Comparison of ENCODE assay signal across 8 mouse cellular contexts in the genomic region with DNA sequence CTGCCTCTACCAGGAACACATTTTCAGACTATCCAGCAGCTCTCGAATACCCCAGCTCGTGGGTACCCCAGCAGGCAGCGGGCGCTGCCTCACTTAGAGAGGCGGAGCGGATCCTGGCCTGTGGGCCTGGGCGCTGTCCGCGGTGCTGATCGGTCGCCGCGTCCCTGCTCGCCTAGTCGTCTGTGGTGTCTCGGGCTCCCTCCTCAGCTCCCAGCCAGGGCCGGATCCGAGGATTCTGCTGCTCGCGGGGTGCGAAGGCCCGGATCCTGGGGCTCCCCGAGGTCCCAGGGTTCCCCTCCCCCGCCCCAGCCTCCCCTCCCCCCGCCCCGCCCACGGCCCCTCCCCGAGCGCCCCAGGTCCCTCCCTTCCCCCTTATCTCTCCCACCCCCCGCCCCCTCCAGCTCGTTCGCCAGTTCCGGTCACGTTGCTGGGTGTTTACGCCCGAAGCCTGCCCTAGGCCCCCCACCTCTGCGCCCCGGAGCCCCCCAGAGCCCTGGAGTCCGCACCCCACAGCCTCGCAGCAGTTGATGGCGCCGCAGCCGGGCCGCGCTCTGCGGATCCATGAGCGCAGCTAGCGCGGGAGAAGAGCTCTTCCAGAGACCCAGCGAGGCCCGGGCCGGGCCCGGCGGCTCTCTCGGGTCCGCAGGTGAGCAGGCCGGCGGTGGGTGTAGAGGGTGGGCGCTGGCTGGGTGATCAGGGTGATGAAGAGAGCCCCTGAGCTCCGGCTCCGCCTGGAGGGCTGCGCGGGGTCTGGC. TPM values are rescaled to one million over a fixed set of nuclear protein-coding genes. Genes with fewer than 3 reads are reported as not detected.
DNase-seq lines count a peak whose midpoint lies in the region; ATAC-seq and TF ChIP-seq lines count a peak whose summit lies in the region.

A gene (plus strand): TSS at position 405 of the 755 bp plus-strand sequence.

- TF ChIP-seq CTCF in heart, adult 2 months (IDR thresholded peaks at IDR 0.05): no peak
- no peak for TF ChIP-seq CTCF in kidney, adult 2 months (conservative IDR thresholded peaks at IDR 0.05; ENCODE audit: insufficient read depth, insufficient read length, low read depth, low read length)
- TF ChIP-seq CTCF in midbrain, postnatal 0 days (IDR thresholded peaks at IDR 0.05): no peak

- no peak within 1 kb of the TSS for H3K27ac ChIP-seq in embryonic facial prominence, embryonic 13.5 days
- no peak within 1 kb of the TSS for H3K27ac ChIP-seq in heart, adult 2 months
- no peak within 1 kb of the TSS for H3K27ac ChIP-seq in kidney, adult 2 months (ENCODE audit: insufficient read depth, low read depth, low read length)
- no peak within 1 kb of the TSS for H3K27ac ChIP-seq in limb, embryonic 14.5 days (replicated peaks; ENCODE audit: low read depth, low read length)
- H3K27ac ChIP-seq in midbrain, postnatal 0 days (ENCODE audit: low read depth, low read length): peak within 1 kb of the TSS; percentile 57

- TF ChIP-seq POLR2A in heart, adult 2 months (IDR thresholded peaks at IDR 0.05; ENCODE audit: insufficient read depth, low read depth, low read length): no peak
- no peak for TF ChIP-seq POLR2A in kidney, adult 2 months (IDR thresholded peaks at IDR 0.05; ENCODE audit: low read depth, low read length)
- no peak for TF ChIP-seq POLR2A in limb, embryonic 14.5 days (IDR thresholded peaks at IDR 0.05; ENCODE audit: borderline replicate concordance, extremely low read depth, insufficient read depth, insufficient read length)

- intact Hi-C loops in heart, adult 2 months (cut with DNase I): no loop called here

- no peaks in the 10 kb centered on the region for H3K36me3 ChIP-seq in embryonic facial prominence, embryonic 13.5 days
- no peaks in the 10 kb centered on the region for H3K36me3 ChIP-seq in heart, adult 2 months (ENCODE audit: control insufficient read depth, insufficient read depth, low read length)
- H3K36me3 ChIP-seq in kidney, adult 2 months (ENCODE audit: control insufficient read depth, insufficient read depth, low read length): no peaks in the 10 kb centered on the region
- no peaks in the 10 kb centered on the region for H3K36me3 ChIP-seq in limb, embryonic 14.5 days (ENCODE audit: control insufficient read depth, insufficient read depth, low read length)
- peaks cover 4% of the 10 kb centered on the region; the same call in 1 of the 2 replicates for H3K36me3 ChIP-seq in midbrain, postnatal 0 days (ENCODE audit: insufficient read depth, low read length)

- peak within 1 kb of the TSS; percentile 65 for H3K4me2 ChIP-seq in embryonic facial prominence, embryonic 13.5 days
- peak within 1 kb of the TSS; percentile 41 for H3K4me2 ChIP-seq in limb, embryonic 14.5 days (replicated peaks; ENCODE audit: low read depth, low read length, severe bottlenecking)
- H3K4me2 ChIP-seq in midbrain, postnatal 0 days (ENCODE audit: low read depth, low read length, poor library complexity, severe bottlenecking): peak within 1 kb of the TSS; percentile 78

- peak; percentile 67; the same call in 1 of the 2 replicates for ATAC-seq in embryonic facial prominence, embryonic 13.5 days (ENCODE audit: insufficient number of reproducible peaks, insufficient read depth, low FRiP score, low TSS enrichment, low read depth)
- peak; percentile 74 for ATAC-seq in limb, embryonic 14.5 days (ENCODE audit: low FRiP score, low read depth)
- ATAC-seq in midbrain, postnatal 0 days (ENCODE audit: low FRiP score): peak; percentile 79

- no peak within 1 kb of the TSS for H3K9ac ChIP-seq in embryonic facial prominence, embryonic 13.5 days
- H3K9ac ChIP-seq in heart, adult 2 months (ENCODE audit: low read depth, low read length): no peak within 1 kb of the TSS
- no peak within 1 kb of the TSS for H3K9ac ChIP-seq in limb, embryonic 14.5 days (ENCODE audit: low read depth, low read length, severe bottlenecking)
- peak within 1 kb of the TSS; percentile 79 for H3K9ac ChIP-seq in midbrain, postnatal 0 days (replicated peaks; ENCODE audit: low read length, poor library complexity, severe bottlenecking)

- DNase-seq in 3134 (ENCODE audit: extremely low read depth, insufficient read length, low spot score): peak; percentile 27
- DNase-seq in adrenal gland, postnatal 36 days: peak; percentile 92 to 93
- DNase-seq in heart, adult 2 months: peak; percentile 63 to 79
- DNase-seq in kidney, adult 2 months: peak; percentile 78
- DNase-seq in limb, embryonic 14.5 days (ENCODE audit: low spot score): peak; percentile 86
- peak; percentile 74 for DNase-seq in midbrain, postnatal 0 days (ENCODE audit: low spot score)
- peak; percentile 54 to 60 for DNase-seq in spleen, postnatal 36 days (ENCODE audit: low spot score in 2 of 2)

- under 1% methylated on average over 55 of the region's 63 CpGs for WGBS in embryonic facial prominence, embryonic 13.5 days
- 2% methylated on average over 51 of the region's 63 CpGs for WGBS in heart, adult 2 months
- WGBS in kidney, adult 2 months: 2% methylated on average over 56 of the region's 63 CpGs
- WGBS in limb, embryonic 14.5 days: 1% methylated on average over 48 of the region's 63 CpGs
- whole genome bisulfite sequencing in midbrain, postnatal 0 days: under 1% methylated on average over 49 of the region's 63 CpGs

- peaks cover 7% of the 10 kb centered on the region for H3K4me1 ChIP-seq in embryonic facial prominence, embryonic 13.5 days
- H3K4me1 ChIP-seq in heart, adult 2 months (ENCODE audit: control insufficient read depth, insufficient read depth, low read length): no peaks in the 10 kb centered on the region
- no peaks in the 10 kb centered on the region for H3K4me1 ChIP-seq in kidney, adult 2 months (ENCODE audit: control insufficient read depth, insufficient read depth, low read length)
- no peaks in the 10 kb centered on the region for H3K4me1 ChIP-seq in limb, embryonic 14.5 days (ENCODE audit: control insufficient read depth, insufficient read depth, low read length)
- H3K4me1 ChIP-seq in midbrain, postnatal 0 days (ENCODE audit: insufficient read depth, low read length): peaks cover 4% of the 10 kb centered on the region; the same call in 1 of the 2 replicates

- no peaks in the 10 kb centered on the region for H3K79me2 ChIP-seq in heart, adult 2 months (replicated peaks; ENCODE audit: control insufficient read depth, insufficient read depth, low read length)

- H3K4me3 ChIP-seq in embryonic facial prominence, embryonic 13.5 days: peak within 1 kb of the TSS; percentile 37
- H3K4me3 ChIP-seq in heart, adult 2 months: no peak within 1 kb of the TSS
- no peak within 1 kb of the TSS for H3K4me3 ChIP-seq in kidney, adult 2 months (ENCODE audit: insufficient read depth, low read depth, low read length)
- peak within 1 kb of the TSS; percentile 25 for H3K4me3 ChIP-seq in limb, embryonic 14.5 days (replicated peaks; ENCODE audit: low read length)
- H3K4me3 ChIP-seq in midbrain, postnatal 0 days (ENCODE audit: low read depth, low read length): peak within 1 kb of the TSS; percentile 75

- TF ChIP-seq EP300 in heart, adult 2 months (IDR thresholded peaks at IDR 0.05; ENCODE audit: insufficient read depth, low read depth, low read length): no peak

- no peaks in the 10 kb centered on the region for H3K9me3 ChIP-seq in embryonic facial prominence, embryonic 13.5 days
- no peaks in the 10 kb centered on the region for H3K9me3 ChIP-seq in limb, embryonic 14.5 days (ENCODE audit: control insufficient read depth, low read length)
- H3K9me3 ChIP-seq in midbrain, postnatal 0 days (ENCODE audit: low read length): no peaks in the 10 kb centered on the region

- H3K27me3 ChIP-seq in embryonic facial prominence, embryonic 13.5 days: peaks cover 56% of the 10 kb centered on the region
- peaks cover 4% of the 10 kb centered on the region for H3K27me3 ChIP-seq in heart, adult 2 months (ENCODE audit: control insufficient read depth, insufficient read depth, low read length)
- no peaks in the 10 kb centered on the region; the same call in 1 of the 2 replicates for H3K27me3 ChIP-seq in kidney, adult 2 months (replicated peaks; ENCODE audit: control insufficient read depth, insufficient read depth, low read length)
- peaks cover 23% of the 10 kb centered on the region for H3K27me3 ChIP-seq in limb, embryonic 14.5 days (ENCODE audit: control insufficient read depth, insufficient read depth, low read length)
- peaks cover 4% of the 10 kb centered on the region; the same call in 1 of the 2 replicates for H3K27me3 ChIP-seq in midbrain, postnatal 0 days (ENCODE audit: insufficient read depth, low read length)

RNA-seq across cellular contexts. Expression of the gene that starts here (rescaled TPM):
- 1 to 10 TPM; 2.0 to 2.2 TPM for total RNA-seq in adrenal gland, postnatal 36 days (2021)
- polyA plus RNA-seq in embryonic facial prominence, embryonic 13.5 days (2015; fragmentation: Nextera tagmentation; extraction: Ambion mirVana): 0.48 and 0.50 TPM in 2 replicates
- total RNA-seq in heart, adult 2 months (2021): under 1 TPM; 0.23 to 0.32 TPM
- polyA plus RNA-seq in heart, adult 2 months (2012; rRNA removed): 0.27 and 0.38 TPM in 2 replicates
- 0.13 and 0.18 TPM in 2 replicates for polyA plus RNA-seq in kidney, adult 2 months (2012; rRNA removed)
- 0.46 and 0.50 TPM in 2 replicates for polyA plus RNA-seq in limb, embryonic 14.5 days (2012; rRNA removed)
- polyA plus RNA-seq in limb, embryonic 14.5 days (2014; fragmentation: Nextera tagmentation; extraction: Ambion mirVana): 0.36 and 0.64 TPM in 2 replicates
- total RNA-seq in midbrain, postnatal 0 days (2014; rRNA removed): 12.4 and 14.6 TPM in 2 replicates
- polyA plus RNA-seq in midbrain, postnatal 0 days (2015; fragmentation: Nextera tagmentation; extraction: Ambion mirVana): 3.3 and 3.4 TPM in 2 replicates

Comparison
In these comparisons a context has a peak if more than half of its experiments do, and no peak if none do; other contexts are left out.
1. Peak in ATAC-seq, H3K4me3 ChIP-seq and H3K4me2 ChIP-seq in embryonic facial prominence, embryonic 13.5 days; RNA of the gene not detected or under 1 TPM.
2. Peak in DNase-seq in heart, adult 2 months; RNA of the gene not detected or under 1 TPM.
3. Peak in DNase-seq in kidney, adult 2 months; RNA of the gene not detected or under 1 TPM.
4. Peak in DNase-seq, ATAC-seq, H3K4me3 ChIP-seq and H3K4me2 ChIP-seq in limb, embryonic 14.5 days; RNA of the gene not detected or under 1 TPM.
5. DNase-seq: peak in every context shown above with its lines; median percentile 92 in adrenal gland, postnatal 36 days; 86 in limb, embryonic 14.5 days; 78 in kidney, adult 2 months; 74 in midbrain, postnatal 0 days; 71 in heart, adult 2 months; 57 in spleen, postnatal 36 days; 27 in 3134.